Mouse (Mus musculus) right cerebral cortex, postnatal 10 days (tissue): ENCODE data around the gene Hoxc12.

Experiments used
- DNase-seq, 2 experiments: peaks; one replicate each; pipeline ENCODE4 v3.0.0; 2021; ENCODE audit warnings: low spot score in 2 of 2

The Hoxc12 gene

DNA sequence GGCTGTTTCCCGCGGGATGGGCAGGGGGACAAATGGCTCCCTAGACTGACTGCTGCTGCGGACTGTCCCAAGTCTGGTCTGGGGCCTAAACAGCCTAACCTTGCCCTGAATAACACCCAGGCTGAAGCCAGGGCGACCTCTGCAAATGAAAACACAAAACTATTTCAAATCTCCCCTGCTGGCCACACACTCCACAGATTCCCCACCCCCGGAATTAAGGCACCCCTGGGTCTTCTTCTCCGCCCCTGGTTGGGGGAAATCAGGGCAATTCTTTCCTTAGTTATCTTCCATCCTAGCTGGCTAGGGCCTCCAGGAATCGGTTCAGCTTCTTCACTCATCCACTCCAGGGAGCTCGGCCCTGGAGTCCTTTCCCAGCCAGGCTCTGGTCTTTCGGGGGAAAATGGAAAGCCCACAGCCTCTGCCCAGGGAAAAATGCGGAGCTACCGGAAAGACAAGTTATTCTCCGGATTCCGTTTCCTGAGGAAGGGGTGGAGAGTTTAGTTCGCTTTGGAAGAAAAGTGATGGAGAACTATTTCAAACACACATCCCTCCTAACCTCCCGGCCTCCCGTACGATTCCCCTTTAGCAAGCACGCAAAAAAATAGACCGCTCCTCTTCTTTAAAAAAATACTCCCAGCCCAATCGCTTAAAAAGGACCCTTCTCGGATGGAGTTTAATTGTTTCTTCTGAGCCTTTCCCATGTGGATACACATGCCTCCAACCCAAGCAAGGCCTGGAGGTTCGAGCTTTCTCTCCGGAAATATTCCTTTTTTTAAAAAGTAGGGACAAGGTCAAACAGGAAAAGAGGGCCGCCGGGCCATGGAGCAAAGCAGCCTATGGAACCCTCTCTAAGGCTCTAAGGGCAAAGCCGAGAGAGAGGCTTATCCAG, 28.7 kb downstream of the Hoxc12 start:
- DNase-seq, result no peak

DNA sequence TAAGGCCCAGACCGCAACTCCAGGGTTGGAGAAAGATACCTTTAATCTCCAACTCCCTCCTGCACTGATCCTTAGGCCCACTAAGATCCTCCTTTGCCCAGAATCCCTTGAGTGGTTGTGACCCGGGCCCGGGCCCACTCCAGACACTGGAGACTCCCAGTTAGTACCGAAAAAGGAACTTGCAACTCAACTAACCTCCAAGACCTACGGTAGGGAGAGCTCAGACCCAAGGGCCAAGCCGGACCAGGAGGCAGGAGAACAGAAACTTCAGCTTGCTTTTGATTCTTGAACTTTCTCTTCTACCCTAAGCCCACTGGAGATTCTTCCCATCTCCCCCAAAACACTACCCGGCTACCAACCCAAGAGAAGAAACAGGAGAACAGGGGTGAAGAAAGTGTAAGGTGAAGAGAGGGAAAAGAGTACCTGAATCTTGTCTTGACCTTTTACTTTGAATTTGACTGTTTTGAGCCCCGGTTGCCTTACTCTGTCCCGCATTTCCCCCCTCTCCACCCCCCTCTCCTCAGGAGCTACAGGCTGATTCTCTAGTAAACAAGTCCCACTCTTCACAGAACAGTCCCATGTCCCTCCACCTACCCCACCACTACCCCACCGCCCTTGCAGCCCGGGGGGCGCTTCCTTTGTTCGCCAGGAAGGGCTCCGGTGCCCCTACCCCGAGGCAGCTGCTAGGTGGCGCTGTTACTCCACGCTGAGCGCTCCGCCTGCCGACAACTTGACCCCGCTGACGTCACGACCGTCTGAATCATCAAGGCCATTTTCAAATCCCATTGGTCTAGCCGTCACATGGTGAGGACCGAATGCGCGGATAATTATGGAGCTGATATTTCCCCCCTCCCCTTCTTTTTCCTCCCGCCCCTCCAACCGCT, 29.6 kb downstream of the Hoxc12 start:
- no peak for DNase-seq

DNA sequence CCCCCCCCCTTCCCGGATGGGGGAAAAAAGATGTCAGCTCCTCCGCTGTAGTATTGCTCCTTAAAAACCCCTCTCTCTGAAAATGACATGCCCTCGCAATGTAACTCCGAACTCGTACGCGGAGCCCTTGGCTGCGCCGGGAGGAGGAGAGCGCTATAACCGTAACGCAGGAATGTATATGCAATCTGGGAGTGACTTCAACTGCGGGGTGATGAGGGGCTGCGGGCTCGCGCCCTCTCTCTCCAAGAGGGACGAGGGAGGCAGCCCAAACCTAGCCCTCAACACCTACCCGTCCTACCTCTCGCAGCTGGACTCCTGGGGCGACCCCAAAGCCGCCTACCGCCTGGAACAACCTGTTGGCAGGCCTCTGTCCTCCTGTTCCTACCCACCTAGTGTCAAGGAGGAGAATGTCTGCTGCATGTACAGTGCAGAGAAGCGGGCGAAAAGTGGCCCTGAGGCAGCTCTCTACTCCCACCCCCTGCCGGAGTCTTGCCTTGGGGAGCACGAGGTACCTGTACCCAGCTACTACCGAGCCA, 30.3 kb downstream of the Hoxc12 start, which contains the start of gene Hoxc10:
Gene Hoxc10 (plus strand): TSS at position 21 of the 536 bp plus-strand sequence.
- DNase-seq, result no peak

DNA sequence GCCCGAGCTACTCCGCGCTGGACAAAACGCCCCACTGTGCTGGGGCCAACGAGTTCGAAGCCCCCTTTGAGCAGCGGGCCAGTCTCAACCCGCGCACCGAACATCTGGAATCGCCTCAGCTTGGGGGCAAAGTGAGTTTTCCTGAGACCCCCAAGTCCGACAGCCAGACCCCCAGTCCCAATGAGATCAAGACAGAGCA, 30.7 kb downstream of the Hoxc12 start, which contains the start of gene Hoxc5:
Gene Hoxc5 (plus strand): TSS at position 132 of the 199 bp plus-strand sequence.
- DNase-seq, result no peak

DNA sequence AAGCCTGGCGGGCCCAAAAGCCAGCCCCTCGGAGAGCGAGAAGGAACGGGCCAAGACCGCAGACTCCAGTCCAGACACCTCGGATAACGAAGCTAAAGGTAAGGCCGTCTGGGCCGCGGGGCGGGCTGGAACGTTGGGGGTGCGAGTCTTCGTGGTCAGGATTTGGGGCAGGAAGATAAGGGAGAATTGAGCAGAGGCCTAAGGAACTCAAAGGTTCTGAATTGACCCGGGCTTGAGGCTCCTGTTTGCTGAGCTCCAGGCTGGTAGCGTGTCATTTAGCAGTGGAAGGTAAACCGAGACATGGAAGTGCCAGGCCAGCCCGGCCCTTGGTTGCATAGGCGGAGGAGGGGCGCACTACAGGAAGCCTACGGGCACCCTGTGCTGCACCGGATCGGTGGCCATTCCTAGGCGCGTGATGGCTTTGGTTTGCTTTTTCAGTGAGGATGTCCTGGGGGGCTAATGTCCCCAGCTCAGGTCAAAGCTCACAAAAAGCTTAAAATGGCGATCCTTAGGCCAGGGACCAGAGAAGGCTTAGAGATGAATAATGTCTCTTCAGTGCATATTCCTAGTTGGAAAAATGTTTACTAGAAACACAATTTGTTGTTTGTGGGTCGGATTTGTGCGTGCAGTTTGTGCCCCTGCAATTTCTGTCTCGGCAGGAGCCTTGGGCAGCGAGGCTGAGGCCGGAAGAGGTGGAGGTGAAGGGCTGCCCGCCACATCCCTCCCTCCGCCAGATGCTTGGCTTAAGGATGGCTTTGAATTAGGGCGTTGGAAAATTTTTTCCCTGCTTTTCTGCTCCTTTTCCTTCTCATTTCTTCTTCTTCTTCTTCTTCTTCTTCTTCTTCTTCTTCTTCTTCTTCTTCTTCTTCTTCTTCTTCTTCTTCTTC, 31.2 kb downstream of the Hoxc12 start:
- DNase-seq, result no peak

DNA sequence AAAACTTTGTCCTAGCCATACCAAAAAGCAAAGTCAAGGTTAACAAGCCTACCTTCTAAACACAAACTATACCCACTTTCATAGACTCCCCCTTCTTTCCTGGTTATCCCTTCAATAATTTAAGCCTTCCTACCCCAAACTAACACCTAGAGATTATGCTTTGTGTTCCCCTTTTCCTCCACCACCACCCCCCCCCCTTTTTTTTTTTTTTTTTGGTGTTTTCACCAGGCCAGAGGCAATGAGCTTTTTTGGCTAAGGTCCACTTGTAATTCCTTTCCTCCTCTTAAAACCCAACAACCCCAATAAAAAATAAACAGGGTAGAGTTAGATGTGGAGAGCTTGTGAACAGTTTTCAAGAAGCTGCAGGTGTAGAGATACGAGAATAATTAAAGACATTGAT, 32.7 kb downstream of the Hoxc12 start:
- DNase-seq, result no peak

DNA sequence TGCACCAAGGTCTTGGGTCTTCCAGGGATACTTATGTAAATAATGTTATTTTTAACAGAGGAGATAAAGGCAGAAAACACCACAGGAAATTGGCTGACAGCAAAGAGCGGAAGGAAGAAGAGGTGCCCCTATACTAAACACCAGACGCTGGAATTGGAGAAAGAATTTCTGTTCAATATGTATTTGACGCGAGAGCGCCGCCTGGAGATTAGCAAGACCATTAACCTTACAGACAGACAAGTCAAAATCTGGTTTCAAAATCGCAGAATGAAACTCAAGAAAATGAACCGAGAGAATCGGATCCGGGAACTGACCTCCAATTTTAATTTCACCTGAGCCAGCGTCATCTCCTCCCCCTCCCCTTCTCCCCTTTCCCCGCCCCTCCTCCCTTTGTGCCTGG, 34.2 kb downstream of the Hoxc12 start:
- DNase-seq, result no peak

DNA sequence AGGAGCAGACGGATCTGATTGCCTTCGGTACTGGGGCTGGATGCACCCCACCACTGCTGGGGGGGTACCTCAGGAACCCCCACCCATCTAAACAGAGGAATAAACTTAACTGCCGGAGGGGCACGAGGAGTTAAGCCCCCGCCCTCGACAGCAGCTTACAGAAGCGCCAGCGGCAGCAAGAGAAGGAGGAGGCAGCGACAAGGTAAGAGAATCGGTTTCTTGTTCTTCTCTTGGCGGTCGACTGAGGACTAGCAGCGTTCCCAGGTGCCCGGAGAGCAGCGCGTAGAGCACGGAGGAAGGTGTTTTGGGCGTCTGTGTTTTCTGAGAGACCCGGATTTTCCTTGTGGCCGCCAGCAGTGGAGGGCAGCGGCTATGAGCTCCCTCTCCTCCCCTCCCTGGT, 35.7 kb downstream of the Hoxc12 start:
- DNase-seq, result no peak

DNA sequence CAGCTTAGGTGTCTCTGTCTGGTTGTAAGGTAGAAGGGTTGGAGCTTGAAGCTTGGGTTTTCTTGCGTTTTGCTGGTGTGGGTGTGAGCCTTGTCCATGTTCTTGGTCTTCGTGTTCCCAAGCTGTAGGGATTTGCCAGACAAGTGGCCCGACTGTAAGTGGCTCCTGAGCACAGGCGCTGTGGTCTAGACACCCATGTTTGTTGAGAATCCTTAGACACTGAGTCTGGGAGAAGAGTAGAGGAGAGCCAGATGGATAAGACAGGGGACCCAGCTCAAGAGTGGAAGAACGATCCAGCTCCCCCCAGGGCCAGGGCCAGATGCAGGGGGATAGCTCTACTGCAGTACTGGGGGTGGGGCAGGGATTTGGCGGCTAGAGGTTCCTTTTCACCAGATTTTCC, 36.2 kb downstream of the Hoxc12 start:
- no peak for DNase-seq

DNA sequence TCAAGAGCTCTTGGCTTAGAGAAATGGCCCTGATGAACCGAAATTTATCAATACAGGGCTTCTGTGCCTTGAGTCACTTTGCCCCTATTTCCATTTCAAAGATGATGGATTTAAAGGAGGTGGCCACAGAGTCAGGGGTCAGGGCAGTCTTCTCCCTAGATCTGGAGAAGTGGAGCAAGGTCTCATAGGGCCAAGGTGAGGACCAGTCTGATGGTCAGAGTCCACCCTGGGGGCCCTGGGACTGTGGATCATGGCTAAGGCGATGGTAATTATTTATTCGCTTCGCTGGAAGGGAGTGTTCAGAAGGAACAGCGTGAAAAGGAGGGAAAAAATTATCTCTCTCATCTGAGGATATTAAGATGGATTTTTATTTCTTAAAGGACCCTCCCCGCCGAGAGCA, 38.5 kb downstream of the Hoxc12 start:
- DNase-seq, result no peak

DNA sequence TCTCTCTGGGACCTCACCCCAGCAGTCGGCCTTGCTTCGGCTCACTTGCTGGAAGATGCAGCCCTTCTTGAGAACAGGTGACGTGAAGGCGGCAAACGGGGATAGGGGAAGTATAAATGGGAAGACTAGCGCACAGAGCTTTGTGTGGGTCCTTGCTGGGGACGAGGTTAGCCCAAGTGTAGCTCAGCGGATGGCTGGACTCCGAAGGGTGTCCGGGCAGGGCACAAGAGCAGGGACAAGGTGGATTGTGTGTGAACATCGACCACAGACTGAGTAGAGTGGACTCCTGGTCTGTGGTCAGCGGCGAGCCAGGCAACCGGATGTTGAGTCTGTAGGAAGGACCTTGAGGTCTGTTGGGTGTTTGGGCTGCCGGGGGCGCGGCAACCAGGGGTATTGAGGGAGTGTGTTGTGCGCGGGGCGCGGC, 39.1 kb downstream of the Hoxc12 start:
- no peak for DNase-seq

DNA sequence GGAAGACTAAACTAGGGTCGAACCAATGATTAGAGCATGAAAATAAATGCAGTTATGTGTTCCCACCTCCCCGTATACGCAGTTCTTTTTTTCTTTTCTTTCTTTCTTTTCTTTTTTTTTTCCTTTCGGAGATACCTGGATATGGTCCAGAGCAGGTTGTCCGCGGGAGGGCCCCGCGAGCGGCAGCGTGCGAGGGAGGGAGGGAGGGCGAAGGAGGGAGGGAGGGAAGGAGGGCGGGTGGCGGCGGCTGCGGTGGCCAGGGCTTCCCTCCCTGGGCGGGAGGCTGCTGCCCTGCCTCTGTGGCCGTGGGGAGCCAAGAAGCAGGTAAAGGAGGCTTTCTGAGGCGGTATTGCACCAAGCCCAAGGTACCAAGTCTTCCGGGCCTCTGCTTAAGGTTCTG, 39.6 kb downstream of the Hoxc12 start, which contains the start of gene Hoxc9:
Gene Hoxc9 (plus strand): TSS at position 269 of the 400 bp plus-strand sequence.
- DNase-seq, result no peak

DNA sequence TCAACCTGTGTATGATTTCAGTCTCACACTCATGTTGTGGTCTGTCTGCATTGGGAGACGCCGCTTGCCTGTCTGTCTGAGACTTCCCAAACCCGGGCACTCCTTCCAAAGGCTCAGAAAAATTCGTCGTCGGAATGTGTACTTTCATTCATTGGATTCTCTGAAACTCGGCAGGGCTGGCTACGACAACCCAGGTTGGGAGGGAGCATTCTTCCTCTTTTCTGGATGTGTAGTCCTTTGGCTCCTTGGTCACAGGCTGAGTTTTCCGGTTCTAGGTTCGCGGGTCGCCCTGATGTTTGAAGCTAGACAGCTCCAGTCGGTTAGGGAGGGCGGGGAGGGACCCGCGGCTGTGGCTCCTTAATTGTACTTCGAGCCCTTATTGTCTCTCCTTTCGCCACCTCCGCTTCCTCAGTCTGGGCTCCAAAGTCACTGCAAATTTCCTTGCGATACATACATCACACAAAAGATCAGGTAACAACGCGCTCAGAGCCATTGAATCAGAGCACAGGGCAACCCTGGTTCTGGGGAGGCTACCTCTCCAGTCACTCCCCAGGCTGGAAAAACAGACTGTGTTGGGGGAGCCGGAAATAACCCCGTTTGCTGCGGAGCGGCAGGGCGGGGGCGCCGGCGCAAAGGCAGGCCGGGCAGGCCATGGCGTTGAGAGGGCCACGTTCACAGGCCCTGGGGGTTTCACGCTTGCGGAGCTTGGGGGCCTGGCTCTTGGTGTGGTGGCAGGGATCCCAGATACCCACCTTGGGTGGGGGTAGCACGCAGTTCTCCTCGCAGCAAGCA, 40.3 kb downstream of the Hoxc12 start:
- no peak for DNase-seq

DNA sequence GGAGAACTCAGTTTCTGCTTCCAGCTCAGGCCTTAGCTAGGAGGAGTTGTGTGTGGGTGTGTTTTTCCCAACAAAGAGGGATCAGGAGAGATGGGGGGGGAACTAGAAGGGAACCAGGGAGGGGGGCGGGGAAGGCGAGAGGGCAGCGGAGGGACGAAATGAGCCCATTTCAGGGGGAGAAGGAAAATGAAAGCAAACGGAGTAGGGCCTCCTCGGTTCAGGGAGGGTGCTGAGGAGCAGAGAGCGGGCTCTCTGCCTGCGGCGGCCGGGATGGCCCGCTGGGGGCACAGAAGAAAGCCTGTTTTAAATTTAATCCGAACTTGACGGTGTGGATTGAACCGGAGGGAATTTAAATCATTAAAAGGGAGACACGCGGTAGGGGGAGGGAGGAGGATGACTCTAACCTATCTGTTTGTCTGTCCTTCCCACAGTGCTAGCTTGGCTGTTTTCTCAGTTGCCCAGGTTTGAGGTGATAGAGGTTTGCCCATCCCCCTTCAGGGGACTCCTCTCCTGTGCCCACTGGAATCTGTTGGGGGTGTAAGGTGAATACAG, 40.9 kb downstream of the Hoxc12 start:
- DNase-seq, result no peak

DNA sequence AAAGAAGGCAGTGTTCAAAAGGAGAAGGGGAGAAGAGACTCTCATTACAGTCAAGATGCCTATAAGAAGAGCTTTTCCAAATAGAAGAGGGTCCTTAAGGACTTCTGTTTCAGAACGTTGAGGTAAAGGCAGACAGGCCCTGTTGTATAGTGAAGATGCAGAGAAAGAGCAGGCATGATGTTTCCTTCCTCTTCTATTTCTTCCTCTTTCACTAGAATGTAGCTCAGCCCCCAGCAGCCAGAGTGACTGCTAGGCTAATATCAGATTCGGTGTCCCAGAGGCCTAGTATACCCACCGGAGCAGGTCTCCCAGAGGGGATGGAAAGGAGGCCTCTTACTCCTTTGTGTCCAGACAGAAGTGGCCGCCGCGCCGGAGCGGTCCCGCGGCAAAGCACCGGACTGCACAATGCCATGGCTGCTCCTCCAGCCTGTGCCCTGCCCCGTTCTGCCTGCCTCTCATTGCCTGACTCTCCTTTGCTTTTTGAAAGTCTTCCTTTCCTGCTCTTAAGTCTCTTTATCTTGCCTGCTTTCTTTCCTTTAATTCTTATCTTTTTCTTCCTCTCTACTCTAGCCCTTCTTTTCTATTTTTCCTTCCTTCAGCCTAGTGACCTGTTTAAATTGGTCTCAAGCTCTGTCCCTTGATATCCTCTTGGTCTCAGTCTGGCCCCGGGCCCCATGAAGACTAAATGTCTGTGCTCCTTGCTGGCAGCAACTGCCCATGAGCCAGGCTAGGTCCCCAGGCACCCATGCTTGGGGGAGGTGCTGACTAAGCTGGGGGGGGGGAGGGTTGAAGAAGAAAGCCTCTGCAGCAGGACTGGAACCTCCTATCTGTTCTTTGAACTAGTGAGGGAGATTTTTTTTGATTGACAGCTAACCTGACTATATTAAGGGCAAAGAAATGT, 42.3 kb downstream of the Hoxc12 start:
- DNase-seq, result no peak

DNA sequence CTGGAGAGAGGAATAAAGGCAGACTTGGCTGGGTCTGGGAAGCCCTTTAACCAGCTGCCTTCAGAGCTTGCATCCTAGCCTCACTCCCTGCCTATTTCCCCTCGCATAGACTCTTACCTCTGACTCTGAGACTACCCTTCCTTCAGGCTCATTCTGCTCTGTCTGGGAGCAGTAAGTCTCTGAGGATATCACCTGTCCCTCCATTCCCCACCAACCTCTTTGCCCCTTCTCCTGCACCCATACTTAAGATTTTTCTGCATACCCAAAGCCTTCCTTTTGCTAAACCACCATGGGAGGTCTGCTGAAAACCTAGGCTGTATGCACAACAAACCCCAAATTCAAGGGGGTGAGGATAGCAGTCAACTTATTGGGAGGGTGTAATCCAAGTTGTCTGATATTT, 43.4 kb downstream of the Hoxc12 start:
- DNase-seq, result no peak

DNA sequence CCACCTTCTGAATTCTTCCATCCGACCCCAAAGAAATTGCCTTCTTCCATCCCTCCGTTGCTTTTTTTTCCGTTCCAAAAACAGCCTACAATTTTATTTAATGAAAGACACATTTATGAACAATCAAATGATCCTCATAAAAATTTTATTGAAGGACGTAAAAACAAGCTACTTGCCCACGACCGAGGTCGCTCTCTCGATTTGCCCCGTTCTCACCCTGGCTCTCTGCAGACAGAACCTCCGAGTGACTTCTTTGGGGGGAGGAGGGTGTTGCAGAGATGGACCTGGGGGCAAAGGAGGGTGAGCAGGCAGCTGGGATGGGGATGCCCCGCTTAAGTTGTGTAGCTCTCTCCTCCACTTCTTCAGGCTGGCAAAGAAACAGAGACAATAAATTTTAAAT, 43.8 kb downstream of the Hoxc12 start:
- no peak for DNase-seq

DNA sequence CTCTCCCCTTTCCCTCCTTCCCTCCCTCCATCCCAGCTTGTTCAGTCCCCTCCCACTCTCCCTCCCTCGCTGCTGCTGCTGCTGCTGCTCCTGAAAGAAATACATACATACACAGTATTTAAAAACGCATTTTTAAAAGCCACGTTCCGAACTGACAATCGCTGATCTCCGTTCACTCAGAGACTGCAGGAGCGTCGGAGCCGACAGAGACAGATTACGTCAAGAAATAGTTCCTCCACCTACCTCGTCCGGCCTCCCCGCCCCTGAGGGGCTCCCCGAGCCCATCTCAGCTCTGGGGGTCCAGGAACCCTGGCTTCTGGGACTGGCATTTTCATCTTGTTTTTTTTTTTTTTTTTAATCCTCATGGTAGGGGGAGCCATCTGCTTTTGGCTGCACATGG, 44.4 kb downstream of the Hoxc12 start:
- DNase-seq, result no peak
